Mouse (Mus musculus): ENCODE results near the gene BC055324.

DNA sequence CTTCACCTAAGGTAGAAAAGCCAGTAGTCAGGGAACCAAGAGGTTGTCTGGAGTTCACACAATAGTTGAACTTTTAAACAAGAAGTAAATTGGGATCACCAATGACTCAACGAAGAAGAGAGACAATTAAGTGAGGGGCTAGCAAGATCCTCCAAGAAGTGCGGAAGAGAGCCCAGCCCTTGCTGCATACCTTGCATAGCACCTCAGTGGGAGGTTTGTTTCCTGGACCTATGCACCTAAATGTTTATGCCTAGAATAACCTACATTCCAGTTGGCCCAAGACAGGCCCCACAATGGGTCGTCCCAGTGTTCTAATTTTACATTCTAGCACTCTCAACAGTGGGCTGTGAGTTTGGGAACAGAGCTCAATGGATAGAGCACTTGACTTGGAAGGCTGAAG, 9.7 kb upstream of the BC055324 start:
- TF ChIP-seq POLR2A (IDR thresholded peaks at IDR 0.05; ENCODE audit: low read depth, low read length) (no peak), CTCF (conservative IDR thresholded peaks at IDR 0.05 in 1 of 2, IDR thresholded peaks at IDR 0.05 in 1 of 2; ENCODE audit: low read depth in 2 of 2, low read length in 2 of 2) (no peak), CHD1 (IDR thresholded peaks at IDR 0.05; ENCODE audit: low read depth, low read length) (no peak), KAT2A (IDR thresholded peaks at IDR 0.05; ENCODE audit: insufficient replicate concordance, low read length) (no peak), MAFK (IDR thresholded peaks at IDR 0.05; ENCODE audit: insufficient replicate concordance, low read length) (no peak), EP300 (IDR thresholded peaks at IDR 0.05; ENCODE audit: low read length) (no peak), NRF1 (IDR thresholded peaks at IDR 0.05; ENCODE audit: low read depth, low read length) (no peak), BHLHE40 (IDR thresholded peaks at IDR 0.05; ENCODE audit: low read depth, low read length) (no peak), PAX5 (IDR thresholded peaks at IDR 0.05; ENCODE audit: low read length) (no peak), JUN (IDR thresholded peaks at IDR 0.05; ENCODE audit: insufficient read depth, low read depth, low read length) (no peak), E2F4 (IDR thresholded peaks at IDR 0.05; ENCODE audit: insufficient replicate concordance, low read depth, low read length) (no peak)

All from CH12.LX (cell line).